Mouse (Mus musculus): ENCODE measurements around the gene Mrps26. TPM values are rescaled to one million over a fixed set of nuclear protein-coding genes. Genes with fewer than 3 reads are reported as not detected.

Gene Mrps26
- polyA plus RNA-seq, 1 experiment from 2014 or later = 74.6 TPM

DNA sequence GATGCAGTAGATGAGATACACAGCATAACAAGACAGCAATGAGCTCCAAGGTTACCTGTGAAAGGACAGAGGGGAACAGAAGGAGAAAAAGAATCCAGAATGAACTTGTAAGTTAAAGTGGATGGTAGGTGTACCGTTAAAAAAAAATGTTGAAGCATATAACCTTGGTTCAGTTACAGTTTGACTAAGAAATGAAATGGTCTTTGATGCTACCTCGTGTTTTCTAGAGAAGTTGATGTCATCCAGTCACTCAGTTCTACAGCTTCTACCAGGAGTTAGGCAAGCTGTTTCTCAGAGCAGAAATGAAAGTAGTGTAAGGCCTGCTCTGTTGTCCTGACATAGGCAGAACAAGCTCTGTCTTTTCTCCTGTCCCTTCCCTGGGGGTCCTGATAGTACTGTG lies 34.3 kb upstream of the Mrps26 start:
- no peak overlapping the region for H3K4me2 ChIP-seq (replicated peaks; ENCODE audit: low read depth)
- no peaks in the 10 kb centered on the region for H3K27me3 ChIP-seq (ENCODE audit: control insufficient read depth, insufficient read depth, low read length)
- H3K27ac ChIP-seq (replicated peaks) = no peak overlapping the region
- no peak overlapping the region for H3K9ac ChIP-seq (ENCODE audit: low read length)
- no peak for ATAC-seq (ENCODE audit: low FRiP score, low TSS enrichment)
- no peak for DNase-seq (ENCODE audit: low spot score)
- H3K4me1 ChIP-seq (replicated peaks; ENCODE audit: control insufficient read depth, insufficient read depth) = no peaks in the 10 kb centered on the region
- no peaks in the 10 kb centered on the region for H3K9me3 ChIP-seq (ENCODE audit: control insufficient read depth, low read length)
- no peak overlapping the region for H3K4me3 ChIP-seq (ENCODE audit: low read depth, low read length)
- H3K36me3 ChIP-seq (ENCODE audit: control insufficient read depth, insufficient read depth, low read length) = peaks cover 6% of the 10 kb centered on the region; the same call in 1 of the 2 replicates
- no peak for TF ChIP-seq CTCF (IDR thresholded peaks at IDR 0.05; ENCODE audit: low read depth)
- no peak for TF ChIP-seq EP300 (optimal IDR thresholded peaks at IDR 0.05)
- WGBS = 87% methylated on average over 2 of the region's 2 CpGs

DNA sequence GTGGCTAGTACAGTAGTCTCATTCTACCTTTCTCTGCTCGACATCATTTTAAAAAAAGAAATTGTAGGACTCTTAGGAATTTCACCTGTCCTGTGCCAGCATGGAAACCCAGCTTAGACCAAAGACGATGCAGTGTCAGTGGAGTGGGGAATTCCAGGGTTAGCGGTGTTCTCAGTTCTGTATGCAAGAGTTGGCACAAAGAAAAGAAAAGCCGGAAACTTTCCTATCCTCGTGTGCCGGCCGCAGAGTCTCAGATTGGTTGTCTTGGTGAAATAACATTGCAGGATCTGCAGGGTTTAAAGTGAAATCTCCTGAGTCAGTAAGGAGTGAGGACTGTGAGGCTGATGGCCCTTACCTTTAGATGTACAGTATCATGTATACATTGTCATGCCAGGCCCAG lies 33.6 kb upstream of the Mrps26 start:
- no peaks in the 10 kb centered on the region for H3K27me3 ChIP-seq (ENCODE audit: control insufficient read depth, insufficient read depth, low read length)
- DNase-seq (ENCODE audit: low spot score) = no peak
- no peaks in the 10 kb centered on the region for H3K9me3 ChIP-seq (ENCODE audit: control insufficient read depth, low read length)
- no peak overlapping the region for H3K4me2 ChIP-seq (replicated peaks; ENCODE audit: low read depth)
- ATAC-seq (ENCODE audit: low FRiP score, low TSS enrichment) = no peak
- no peak overlapping the region for H3K9ac ChIP-seq (ENCODE audit: low read length)
- no peaks in the 10 kb centered on the region for H3K4me1 ChIP-seq (replicated peaks; ENCODE audit: control insufficient read depth, insufficient read depth)
- WGBS = 92% methylated on average over 7 of the region's 7 CpGs
- H3K27ac ChIP-seq (replicated peaks) = no peak overlapping the region
- no peak overlapping the region for H3K4me3 ChIP-seq (ENCODE audit: low read depth, low read length)
- TF ChIP-seq CTCF (IDR thresholded peaks at IDR 0.05; ENCODE audit: low read depth) (no peak), EP300 (optimal IDR thresholded peaks at IDR 0.05) (no peak)
- H3K36me3 ChIP-seq (ENCODE audit: control insufficient read depth, insufficient read depth, low read length) = peaks cover 6% of the 10 kb centered on the region; the same call in 1 of the 2 replicates

DNA sequence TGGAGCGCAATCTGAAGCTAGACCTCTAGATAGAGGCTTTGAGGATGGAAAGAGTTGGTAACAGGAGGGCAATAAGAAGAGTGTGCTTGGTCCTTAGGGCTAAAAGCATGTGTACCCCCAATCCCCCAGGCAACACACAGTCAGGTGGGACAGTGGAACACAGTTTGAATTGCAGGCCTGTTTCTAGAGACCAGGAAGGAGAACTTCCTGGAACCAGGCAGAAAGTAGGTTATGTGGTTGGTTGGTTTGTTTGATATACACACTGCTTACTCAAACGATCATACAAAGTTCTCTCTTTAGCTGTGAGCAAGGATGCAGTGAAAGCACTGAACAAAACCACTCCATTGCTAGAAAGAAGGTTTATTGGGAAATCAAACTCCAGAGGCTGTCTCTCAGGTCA lies 31.3 kb upstream of the Mrps26 start:
- Histone ChIP-seq H3K4me2 (replicated peaks; ENCODE audit: low read depth) (no peak overlapping the region), H3K9me3 (ENCODE audit: control insufficient read depth, low read length) (no peaks in the 10 kb centered on the region), H3K9ac (ENCODE audit: low read length) (no peak overlapping the region), H3K27me3 (ENCODE audit: control insufficient read depth, insufficient read depth, low read length) (no peaks in the 10 kb centered on the region), H3K36me3 (ENCODE audit: control insufficient read depth, insufficient read depth, low read length) (peaks cover 6% of the 10 kb centered on the region; the same call in 1 of the 2 replicates), H3K27ac (replicated peaks) (no peak overlapping the region), H3K4me1 (replicated peaks; ENCODE audit: control insufficient read depth, insufficient read depth) (no peaks in the 10 kb centered on the region), H3K4me3 (ENCODE audit: low read depth, low read length) (no peak overlapping the region)
- no peak for TF ChIP-seq CTCF (IDR thresholded peaks at IDR 0.05; ENCODE audit: low read depth)
- TF ChIP-seq EP300 (optimal IDR thresholded peaks at IDR 0.05) = no peak
- DNase-seq (ENCODE audit: low spot score) = no peak
- WGBS = 64% methylated on average over 2 of the region's 2 CpGs
- no peak for ATAC-seq (ENCODE audit: low FRiP score, low TSS enrichment)

DNA sequence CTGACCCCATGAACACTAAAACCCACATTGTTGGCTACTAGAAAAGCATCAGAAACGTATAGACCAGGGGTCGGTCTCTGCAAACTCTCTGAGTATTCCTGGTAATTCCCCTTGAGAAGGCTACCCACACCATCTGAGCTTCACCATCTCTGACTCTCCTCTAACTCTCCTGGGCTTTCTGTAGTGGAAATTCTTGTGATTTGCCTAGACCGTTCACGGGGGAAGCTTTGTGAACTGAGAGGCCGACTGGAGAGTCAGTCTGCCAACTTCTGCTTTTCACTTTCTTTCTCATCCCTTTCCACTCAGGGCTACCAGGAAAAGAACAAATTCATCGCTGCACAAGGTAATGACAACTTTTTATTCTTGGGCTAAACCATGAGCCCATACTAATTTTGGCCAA lies 28.5 kb upstream of the Mrps26 start:
- H3K4me3 ChIP-seq (ENCODE audit: low read depth, low read length) = no peak overlapping the region
- 89% methylated on average over 6 of the region's 6 CpGs for WGBS
- ATAC-seq (ENCODE audit: low FRiP score, low TSS enrichment) (no peak), DNase-seq (ENCODE audit: low spot score) (no peak)
- H3K27me3 ChIP-seq (ENCODE audit: control insufficient read depth, insufficient read depth, low read length) = no peaks in the 10 kb centered on the region
- no peaks in the 10 kb centered on the region for H3K4me1 ChIP-seq (replicated peaks; ENCODE audit: control insufficient read depth, insufficient read depth)
- H3K9ac ChIP-seq (ENCODE audit: low read length) = no peak overlapping the region
- no peaks in the 10 kb centered on the region for H3K9me3 ChIP-seq (ENCODE audit: control insufficient read depth, low read length)
- no peak overlapping the region for H3K27ac ChIP-seq (replicated peaks)
- TF ChIP-seq CTCF (IDR thresholded peaks at IDR 0.05; ENCODE audit: low read depth) (no peak), EP300 (optimal IDR thresholded peaks at IDR 0.05) (no peak)
- no peak overlapping the region for H3K4me2 ChIP-seq (replicated peaks; ENCODE audit: low read depth)
- peaks cover 15% of the 10 kb centered on the region for H3K36me3 ChIP-seq (ENCODE audit: control insufficient read depth, insufficient read depth, low read length)

DNA sequence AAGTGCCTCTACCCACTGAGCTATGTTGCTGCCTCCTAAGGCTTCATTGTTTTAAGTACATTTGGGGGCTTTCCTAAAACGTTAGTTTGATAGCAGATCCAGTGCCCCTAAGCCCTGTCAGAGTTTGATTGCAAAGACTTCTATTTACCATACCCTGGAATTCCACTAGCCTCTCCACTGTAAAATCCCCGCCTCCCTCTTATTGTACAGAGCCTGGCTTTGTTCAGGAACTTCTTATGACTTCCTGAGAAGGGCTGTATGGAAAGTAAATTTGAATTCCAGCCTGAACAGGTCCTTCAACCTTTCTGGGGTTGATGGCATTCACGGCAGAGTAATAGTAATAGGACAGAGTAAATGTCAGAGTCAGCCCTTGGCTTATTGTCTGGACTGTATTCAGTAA lies 26.7 kb upstream of the Mrps26 start:
- no peak overlapping the region for H3K4me3 ChIP-seq (ENCODE audit: low read depth, low read length)
- H3K27me3 ChIP-seq (ENCODE audit: control insufficient read depth, insufficient read depth, low read length) = no peaks in the 10 kb centered on the region
- no peaks in the 10 kb centered on the region for H3K9me3 ChIP-seq (ENCODE audit: control insufficient read depth, low read length)
- 54% methylated on average over 3 of the region's 3 CpGs for WGBS
- H3K4me2 ChIP-seq (replicated peaks; ENCODE audit: low read depth) = no peak overlapping the region
- TF ChIP-seq CTCF (IDR thresholded peaks at IDR 0.05; ENCODE audit: low read depth) = no peak
- no peak for TF ChIP-seq EP300 (optimal IDR thresholded peaks at IDR 0.05)
- DNase-seq (ENCODE audit: low spot score) (no peak), ATAC-seq (ENCODE audit: low FRiP score, low TSS enrichment) (no peak)
- no peak overlapping the region for H3K27ac ChIP-seq (replicated peaks)
- H3K36me3 ChIP-seq (ENCODE audit: control insufficient read depth, insufficient read depth, low read length) = peaks cover 21% of the 10 kb centered on the region
- H3K4me1 ChIP-seq (replicated peaks; ENCODE audit: control insufficient read depth, insufficient read depth) = no peaks in the 10 kb centered on the region
- no peak overlapping the region for H3K9ac ChIP-seq (ENCODE audit: low read length)

DNA sequence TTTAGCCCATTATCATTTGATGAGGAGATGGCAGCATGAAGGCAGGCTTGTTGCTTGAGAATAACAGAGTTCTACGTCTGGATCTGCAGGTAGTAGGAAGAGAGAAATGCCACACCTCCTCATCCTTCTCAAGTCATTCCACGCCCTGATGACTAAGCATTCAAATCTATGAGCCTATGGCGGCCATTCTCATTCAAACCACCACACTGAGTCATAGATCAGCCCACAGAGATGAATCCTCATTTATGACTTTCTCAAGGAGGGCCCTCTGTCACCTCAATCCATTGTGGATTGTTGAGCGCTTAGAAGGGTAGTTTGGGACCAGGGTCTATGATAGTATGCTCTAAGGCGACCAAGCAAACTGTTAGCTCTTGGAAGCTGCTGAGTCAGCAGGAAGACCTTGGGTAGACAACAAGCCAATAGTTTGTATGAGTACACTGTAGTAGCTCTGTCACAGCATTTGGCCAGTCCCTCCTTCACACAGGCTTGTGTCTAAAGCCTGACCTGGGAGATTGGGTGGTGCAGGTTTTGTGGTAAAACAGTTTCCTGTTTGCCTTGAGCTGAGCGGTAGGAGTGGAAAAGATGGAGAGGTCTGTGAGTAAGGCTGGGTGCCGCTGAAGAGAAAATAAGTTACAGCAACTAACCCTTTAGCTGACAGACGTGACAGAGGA lies 24.5 kb upstream of the Mrps26 start:
- WGBS = 87% methylated on average over 8 of the region's 8 CpGs
- peaks cover 31% of the 10 kb centered on the region for H3K36me3 ChIP-seq (ENCODE audit: control insufficient read depth, insufficient read depth, low read length)
- DNase-seq (ENCODE audit: low spot score) = no peak

More for the DNA sequence above, 24.5 kb upstream of the Mrps26 start:
- Histone ChIP-seq H3K27ac (replicated peaks) (no peak overlapping the region), H3K4me2 (replicated peaks; ENCODE audit: low read depth) (no peak overlapping the region), H3K4me1 (replicated peaks; ENCODE audit: control insufficient read depth, insufficient read depth) (no peaks in the 10 kb centered on the region), H3K9me3 (ENCODE audit: control insufficient read depth, low read length) (no peaks in the 10 kb centered on the region), H3K27me3 (ENCODE audit: control insufficient read depth, insufficient read depth, low read length) (no peaks in the 10 kb centered on the region), H3K9ac (ENCODE audit: low read length) (no peak overlapping the region), H3K4me3 (ENCODE audit: low read depth, low read length) (no peak overlapping the region)
- no peak for TF ChIP-seq EP300 (optimal IDR thresholded peaks at IDR 0.05)
- TF ChIP-seq CTCF (IDR thresholded peaks at IDR 0.05; ENCODE audit: low read depth) = no peak
- ATAC-seq (ENCODE audit: low FRiP score, low TSS enrichment) = no peak
